Mouse (Mus musculus): ENCODE measurements around the gene Actn1. TPM values are rescaled to one million over a fixed set of nuclear protein-coding genes. Genes with fewer than 3 reads are reported as not detected.
A peak's percentile ranks its signal among the peaks of the same experiment; 100 is the strongest.

The Actn1 gene
- polyA plus RNA-seq, 1 experiment from 2014 or later, result 29.2 TPM

DNA sequence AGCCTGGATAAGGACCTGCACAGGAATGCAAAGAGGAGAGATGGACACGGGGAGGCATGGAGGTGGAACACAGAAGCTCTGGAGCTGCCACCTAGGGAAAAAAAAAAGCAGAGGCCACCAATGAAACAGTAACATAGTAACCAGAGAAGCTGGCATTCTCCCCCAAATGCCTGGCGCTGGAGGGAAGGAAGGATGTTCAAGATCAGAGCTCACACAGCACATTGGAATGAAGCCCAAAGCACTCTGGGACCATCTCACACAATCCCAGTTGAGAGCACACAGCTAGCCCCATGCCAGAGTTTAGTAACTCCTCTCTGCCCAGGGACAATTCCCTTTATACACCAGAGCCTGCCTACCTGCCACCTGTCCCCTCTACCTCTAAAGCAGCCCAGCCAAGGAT is 34.1 kb downstream of the Actn1 start:
- no peak overlapping the region for H3K4me3 ChIP-seq
- no peaks in the 10 kb centered on the region for H3K36me3 ChIP-seq
- ATAC-seq (replicated peaks; ENCODE audit: insufficient number of reproducible peaks, insufficient read depth, low FRiP score, low read depth), result no peak
- peak overlapping the region; percentile 26 for H3K27ac ChIP-seq
- peaks cover 95% of the 10 kb centered on the region for H3K4me1 ChIP-seq (replicated peaks)
- no peak overlapping the region for H3K9ac ChIP-seq
- H3K9me3 ChIP-seq (replicated peaks), result no peaks in the 10 kb centered on the region
- H3K4me2 ChIP-seq, result no peak overlapping the region
- no peaks in the 10 kb centered on the region for H3K27me3 ChIP-seq
- WGBS, result 24% methylated on average over 2 of the region's 2 CpGs

DNA sequence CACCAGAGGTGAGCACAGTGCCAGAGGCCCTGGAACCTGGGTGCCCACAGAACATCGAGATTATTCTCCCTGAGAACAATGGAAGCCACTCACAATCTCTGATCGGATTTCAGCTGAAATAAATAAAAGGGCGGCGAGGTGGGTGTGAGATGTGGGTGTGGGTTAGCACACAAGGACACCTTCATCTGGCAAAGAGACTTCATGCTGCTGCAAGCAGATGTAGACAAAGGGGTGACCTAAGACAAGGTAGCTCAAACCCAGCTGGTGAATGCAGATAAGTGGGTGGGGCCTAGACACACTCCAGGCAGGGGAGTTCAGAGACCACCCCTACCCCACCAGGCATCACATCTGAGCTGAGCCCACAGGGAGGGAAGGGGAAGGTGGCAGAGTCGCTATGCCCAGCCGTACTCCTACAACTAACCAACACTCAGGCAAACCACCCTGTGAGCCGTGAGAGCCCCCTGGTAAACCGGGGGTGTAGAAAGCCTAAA is 35.9 kb downstream of the Actn1 start:
- no peak overlapping the region for H3K4me3 ChIP-seq
- peaks cover 93% of the 10 kb centered on the region for H3K4me1 ChIP-seq (replicated peaks)
- ATAC-seq (replicated peaks; ENCODE audit: insufficient number of reproducible peaks, insufficient read depth, low FRiP score, low read depth), result no peak
- no peaks in the 10 kb centered on the region for H3K27me3 ChIP-seq
- H3K4me2 ChIP-seq, result no peak overlapping the region
- 41% methylated on average over 8 of the region's 8 CpGs for WGBS
- no peaks in the 10 kb centered on the region for H3K9me3 ChIP-seq (replicated peaks)
- H3K27ac ChIP-seq, result peak overlapping the region; percentile 3; the same call in 1 of the 2 replicates
- H3K9ac ChIP-seq, result no peak overlapping the region
- no peaks in the 10 kb centered on the region for H3K36me3 ChIP-seq

DNA sequence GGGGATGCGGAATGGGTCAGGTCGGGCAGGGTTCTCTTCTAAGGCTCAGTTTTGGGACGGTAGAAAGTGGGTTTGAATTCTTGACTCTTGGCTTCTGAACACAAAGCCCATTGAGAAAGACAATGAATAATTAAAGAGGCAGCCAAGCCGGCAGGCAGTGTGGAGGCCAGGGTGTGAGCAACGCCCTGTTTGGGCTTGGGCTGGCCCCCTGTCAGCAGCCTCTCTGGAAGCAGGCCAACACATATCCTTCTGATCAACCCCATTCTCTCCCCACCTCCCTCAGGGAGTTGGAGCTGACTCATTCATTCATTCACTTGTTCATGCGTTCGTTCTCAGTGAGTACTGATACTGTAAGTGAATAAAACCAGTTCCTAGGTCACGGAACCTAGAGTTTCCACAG is 36.7 kb downstream of the Actn1 start:
- Histone ChIP-seq H3K9me3 (replicated peaks) (no peaks in the 10 kb centered on the region), H3K9ac (no peak overlapping the region), H3K27me3 (no peaks in the 10 kb centered on the region), H3K36me3 (no peaks in the 10 kb centered on the region), H3K4me2 (no peak overlapping the region), H3K4me1 (replicated peaks) (peaks cover 93% of the 10 kb centered on the region), H3K4me3 (no peak overlapping the region), H3K27ac (peak overlapping the region; percentile 8)
- ATAC-seq (replicated peaks; ENCODE audit: insufficient number of reproducible peaks, insufficient read depth, low FRiP score, low read depth), result peak; percentile 40; the same call in 1 of the 2 replicates
- WGBS, result 30% methylated on average over 8 of the region's 8 CpGs

DNA sequence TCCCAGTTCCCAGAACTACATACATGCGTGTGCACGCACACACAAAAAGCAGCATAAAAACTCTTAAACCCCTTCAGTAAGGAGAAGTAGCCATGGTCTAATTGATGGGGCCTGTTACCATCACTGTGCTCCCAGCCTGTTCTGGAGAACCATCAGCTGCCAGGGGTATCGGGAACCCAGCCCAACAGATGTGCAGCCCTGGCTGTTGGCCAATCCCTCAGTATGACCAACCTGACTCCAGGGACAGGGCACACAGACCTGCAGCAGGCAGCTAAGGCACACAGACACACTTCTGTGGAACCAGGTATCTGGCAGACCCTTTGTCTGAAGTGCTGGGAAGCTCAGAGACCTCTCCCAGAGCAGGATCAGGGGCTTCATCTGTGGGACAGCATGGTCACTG is 37.7 kb downstream of the Actn1 start:
- no peak overlapping the region for H3K4me2 ChIP-seq
- H3K27ac ChIP-seq, result 0 out of 2 replicates have a peak overlapping the region, but pooled peaks have one; percentile 8
- no peak overlapping the region for H3K9ac ChIP-seq
- WGBS, result 75% methylated on average over 3 of the region's 3 CpGs
- H3K9me3 ChIP-seq (replicated peaks), result no peaks in the 10 kb centered on the region
- H3K27me3 ChIP-seq, result no peaks in the 10 kb centered on the region
- H3K36me3 ChIP-seq, result no peaks in the 10 kb centered on the region
- no peak for ATAC-seq (replicated peaks; ENCODE audit: insufficient number of reproducible peaks, insufficient read depth, low FRiP score, low read depth)
- H3K4me1 ChIP-seq (replicated peaks), result peaks cover 92% of the 10 kb centered on the region
- H3K4me3 ChIP-seq, result no peak overlapping the region

DNA sequence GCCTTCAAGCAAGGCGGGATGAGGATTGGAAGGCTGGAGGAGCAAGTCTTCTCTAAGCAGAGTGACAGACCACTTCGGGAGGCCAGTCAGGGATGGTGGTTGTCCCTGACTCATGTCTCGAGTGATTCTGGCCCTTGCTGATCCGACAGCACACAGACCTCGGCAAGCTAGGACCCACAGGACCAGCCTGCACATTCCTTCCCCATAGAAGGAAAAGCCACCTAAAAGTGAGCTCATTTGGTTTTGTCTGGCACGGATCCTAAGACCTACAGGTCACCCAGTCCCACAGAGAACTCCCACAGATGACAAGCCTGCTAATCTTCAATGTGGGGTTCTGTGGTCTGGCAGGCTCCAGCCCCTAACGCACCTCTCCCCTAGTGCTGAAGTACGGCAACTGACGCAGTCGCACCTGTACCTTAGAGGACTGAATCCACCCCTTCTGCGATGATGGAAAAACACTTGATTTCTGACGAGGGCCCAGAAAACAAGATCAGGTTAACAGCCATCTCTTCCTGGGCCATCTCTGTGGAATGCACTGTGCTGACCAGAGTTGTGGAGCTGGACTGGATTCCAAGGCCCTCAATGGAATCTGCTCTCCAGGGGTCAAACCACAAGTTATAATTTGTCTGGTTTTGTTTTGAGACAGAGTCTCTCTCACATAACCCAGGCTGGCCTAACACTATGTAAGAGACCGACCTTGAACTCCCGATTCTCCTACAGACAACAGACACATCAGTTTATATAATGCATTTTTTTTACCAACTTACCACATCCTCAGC is 39.7 kb downstream of the Actn1 start:
- no peak overlapping the region for H3K4me3 ChIP-seq
- ATAC-seq (replicated peaks; ENCODE audit: insufficient number of reproducible peaks, insufficient read depth, low FRiP score, low read depth), result no peak
- peak overlapping the region; percentile 38; the same call in 1 of the 2 replicates for H3K9ac ChIP-seq
- H3K9me3 ChIP-seq (replicated peaks), result no peaks in the 10 kb centered on the region
- no peaks in the 10 kb centered on the region for H3K36me3 ChIP-seq
- H3K4me2 ChIP-seq, result no peak overlapping the region
- peaks cover 92% of the 10 kb centered on the region for H3K4me1 ChIP-seq (replicated peaks)
- H3K27ac ChIP-seq, result peak overlapping the region; percentile 67
- WGBS, result 48% methylated on average over 14 of the region's 14 CpGs
- no peaks in the 10 kb centered on the region for H3K27me3 ChIP-seq

DNA sequence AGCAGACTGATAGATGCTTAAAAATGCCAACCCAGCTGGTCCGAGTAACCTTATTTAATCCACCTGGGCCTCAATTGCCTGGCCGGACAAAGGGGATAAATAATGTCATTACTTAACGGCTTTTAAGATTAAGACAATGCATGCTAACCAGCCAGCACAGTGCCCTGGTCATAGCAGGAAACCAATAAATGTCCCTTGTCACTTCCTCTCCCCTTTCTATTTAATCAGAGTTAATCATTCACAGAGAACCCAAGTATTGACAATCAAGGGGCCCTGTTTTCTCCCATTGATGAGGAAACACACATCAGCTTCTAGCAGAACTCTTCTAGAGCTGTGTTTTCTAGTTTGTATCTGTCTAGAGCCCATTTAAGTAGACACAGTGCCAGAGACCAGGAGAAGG is 41.4 kb downstream of the Actn1 start:
- Histone ChIP-seq H3K4me1 (replicated peaks) (peaks cover 89% of the 10 kb centered on the region), H3K4me2 (no peak overlapping the region), H3K27ac (peak overlapping the region; percentile 92), H3K9me3 (replicated peaks) (no peaks in the 10 kb centered on the region), H3K36me3 (no peaks in the 10 kb centered on the region), H3K9ac (no peak overlapping the region), H3K27me3 (no peaks in the 10 kb centered on the region), H3K4me3 (no peak overlapping the region)
- ATAC-seq (replicated peaks; ENCODE audit: insufficient number of reproducible peaks, insufficient read depth, low FRiP score, low read depth), result no peak
- 73% methylated on average over 3 of the region's 3 CpGs for WGBS

DNA sequence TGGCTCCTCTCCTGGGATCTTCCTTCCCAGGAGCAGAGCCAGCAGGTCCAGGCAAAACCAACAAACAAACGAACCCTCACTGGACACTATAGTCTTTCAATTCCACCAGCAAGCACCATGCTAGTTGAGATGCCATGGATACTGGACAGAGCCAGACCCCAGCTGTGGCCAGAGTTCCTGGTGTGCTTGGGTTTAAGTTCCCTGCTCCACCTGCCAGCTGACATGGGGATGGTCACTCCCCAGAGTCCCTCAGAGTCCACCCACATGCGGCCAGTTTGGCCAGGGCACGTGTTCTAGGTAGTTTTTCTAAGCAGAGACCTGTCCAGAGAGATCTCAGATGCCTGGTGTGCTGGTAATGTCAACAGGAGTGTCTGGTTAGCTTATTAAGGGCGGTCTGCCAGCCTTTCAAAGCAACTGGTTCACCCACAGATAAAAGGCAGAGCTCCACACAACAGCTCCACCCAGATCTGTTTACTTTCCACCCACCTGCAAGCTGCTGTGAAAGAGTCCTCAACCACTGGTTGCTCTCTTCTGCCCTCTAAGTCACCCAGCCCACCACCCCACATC is 42.0 kb downstream of the Actn1 start:
- no peak for ATAC-seq (replicated peaks; ENCODE audit: insufficient number of reproducible peaks, insufficient read depth, low FRiP score, low read depth)
- peak overlapping the region; percentile 92 for H3K27ac ChIP-seq
- no peaks in the 10 kb centered on the region for H3K9me3 ChIP-seq (replicated peaks)
- H3K9ac ChIP-seq, result no peak overlapping the region
- H3K27me3 ChIP-seq, result no peaks in the 10 kb centered on the region
- no peak overlapping the region for H3K4me3 ChIP-seq
- 58% methylated on average over 4 of the region's 4 CpGs for WGBS
- H3K36me3 ChIP-seq, result no peaks in the 10 kb centered on the region
- peaks cover 89% of the 10 kb centered on the region for H3K4me1 ChIP-seq (replicated peaks)
- H3K4me2 ChIP-seq, result no peak overlapping the region

DNA sequence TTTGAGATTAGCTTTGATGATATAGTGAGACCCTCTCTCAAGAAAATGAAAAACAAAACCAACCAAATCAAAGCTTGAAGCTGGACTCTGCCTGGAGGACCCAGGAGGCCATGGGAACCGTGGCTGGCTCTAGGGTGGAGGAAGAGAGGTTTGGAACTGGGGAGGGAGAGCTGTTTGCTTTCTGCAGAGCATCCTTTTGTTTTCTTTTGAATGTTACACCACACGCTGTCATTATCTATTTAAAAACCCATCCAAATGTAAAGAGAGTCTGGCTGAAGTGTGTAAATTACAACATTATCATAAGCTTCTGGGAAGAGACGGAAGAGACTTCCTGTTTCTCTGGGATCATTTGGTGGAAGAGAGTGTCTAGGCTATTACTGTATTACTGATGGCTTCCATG is 43.1 kb downstream of the Actn1 start:
- no peak overlapping the region for H3K4me2 ChIP-seq
- peaks cover 89% of the 10 kb centered on the region for H3K4me1 ChIP-seq (replicated peaks)
- peak overlapping the region; percentile 92 for H3K27ac ChIP-seq
- no peak overlapping the region for H3K9ac ChIP-seq
- H3K27me3 ChIP-seq, result no peaks in the 10 kb centered on the region
- H3K36me3 ChIP-seq, result no peaks in the 10 kb centered on the region
- WGBS, result 62% methylated on average over 3 of the region's 3 CpGs
- H3K4me3 ChIP-seq, result no peak overlapping the region
- no peak for ATAC-seq (replicated peaks; ENCODE audit: insufficient number of reproducible peaks, insufficient read depth, low FRiP score, low read depth)
- H3K9me3 ChIP-seq (replicated peaks), result no peaks in the 10 kb centered on the region

DNA sequence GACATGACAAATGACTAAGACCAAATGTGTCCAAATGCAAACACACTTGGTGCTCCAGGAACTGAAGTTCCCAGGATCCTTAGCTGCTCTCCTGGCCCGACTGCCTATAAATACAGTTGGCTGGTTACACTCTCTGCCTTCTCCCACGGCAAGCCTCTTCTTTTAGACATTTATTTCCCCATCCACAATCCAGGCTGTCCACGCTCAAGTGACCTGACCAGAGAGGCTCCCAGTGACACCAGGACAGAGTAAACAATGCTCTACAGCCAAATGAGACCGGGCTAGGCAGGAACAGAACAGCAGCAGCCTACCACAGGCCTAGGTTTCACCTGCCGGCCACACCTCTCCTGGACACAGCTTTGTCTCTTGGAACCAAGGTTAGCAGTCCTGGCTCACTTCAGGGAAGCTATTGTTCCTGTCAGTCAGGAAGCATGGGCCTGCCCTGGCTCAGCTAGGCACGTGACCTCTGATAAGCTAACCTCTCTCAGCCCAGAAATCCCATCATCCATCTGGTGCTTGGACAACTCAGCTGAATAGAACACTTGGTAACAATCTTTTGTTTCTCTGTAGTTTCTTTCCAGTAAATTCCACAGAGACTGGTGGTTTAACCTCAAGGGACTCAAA is 43.8 kb downstream of the Actn1 start:
- WGBS, result 23% methylated on average over 6 of the region's 6 CpGs
- H3K27ac ChIP-seq, result peak overlapping the region; percentile 92
- no peaks in the 10 kb centered on the region for H3K9me3 ChIP-seq (replicated peaks)
- H3K4me1 ChIP-seq (replicated peaks), result peaks cover 90% of the 10 kb centered on the region
- no peaks in the 10 kb centered on the region for H3K27me3 ChIP-seq
- no peak overlapping the region for H3K4me2 ChIP-seq
- no peaks in the 10 kb centered on the region for H3K36me3 ChIP-seq
- H3K9ac ChIP-seq, result no peak overlapping the region
- H3K4me3 ChIP-seq, result no peak overlapping the region
- peak; percentile 68 for ATAC-seq (replicated peaks; ENCODE audit: insufficient number of reproducible peaks, insufficient read depth, low FRiP score, low read depth)

DNA sequence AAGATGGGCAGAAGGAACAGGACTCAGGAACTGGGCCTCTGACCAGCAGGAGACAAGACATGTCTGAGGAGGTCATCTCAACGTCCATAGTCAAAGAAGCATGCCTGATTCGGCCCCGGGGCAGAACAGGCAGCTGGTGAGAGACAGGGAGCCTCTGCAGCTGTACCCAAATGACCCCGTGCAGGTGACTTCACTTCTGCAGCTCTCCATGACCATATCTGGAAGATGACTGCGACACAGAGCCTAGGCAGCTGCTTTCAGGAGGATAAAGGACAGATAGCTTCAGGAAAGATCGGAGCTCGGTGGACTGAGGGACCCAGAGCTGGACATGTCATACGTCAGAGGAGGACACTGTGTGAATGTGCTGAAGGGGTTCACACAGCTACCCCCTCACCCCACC is 46.4 kb downstream of the Actn1 start:
- Histone ChIP-seq H3K4me3 (no peak overlapping the region), H3K27me3 (no peaks in the 10 kb centered on the region), H3K36me3 (no peaks in the 10 kb centered on the region), H3K9me3 (replicated peaks) (no peaks in the 10 kb centered on the region), H3K4me2 (no peak overlapping the region), H3K4me1 (replicated peaks) (peaks cover 91% of the 10 kb centered on the region), H3K27ac (peak overlapping the region; percentile 21; the same call in 1 of the 2 replicates), H3K9ac (no peak overlapping the region)
- ATAC-seq (replicated peaks; ENCODE audit: insufficient number of reproducible peaks, insufficient read depth, low FRiP score, low read depth), result no peak
- 35% methylated on average over 8 of the region's 8 CpGs for WGBS

DNA sequence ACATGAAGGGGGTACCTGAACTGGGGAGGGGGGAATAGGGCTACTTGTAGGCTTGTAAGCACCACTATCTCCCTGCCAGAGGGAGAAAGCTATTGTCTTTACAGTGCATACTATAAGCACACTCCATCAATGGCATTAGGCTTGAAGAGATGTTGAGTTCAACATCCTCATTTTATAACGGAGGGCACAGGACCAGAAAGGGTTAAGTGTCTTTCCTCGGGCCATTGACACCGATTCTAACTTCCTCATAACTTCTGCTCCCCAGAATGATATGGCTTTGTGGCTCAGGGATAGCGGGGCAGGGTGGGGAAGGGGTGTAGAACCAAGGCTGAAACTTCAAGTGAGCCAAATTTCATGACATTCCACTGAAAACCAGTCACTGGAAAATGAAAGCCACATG is 46.9 kb downstream of the Actn1 start:
- WGBS, result 29% methylated on average over 4 of the region's 4 CpGs
- H3K27ac ChIP-seq, result peak overlapping the region; percentile 21; the same call in 1 of the 2 replicates
- no peak overlapping the region for H3K4me3 ChIP-seq
- ATAC-seq (replicated peaks; ENCODE audit: insufficient number of reproducible peaks, insufficient read depth, low FRiP score, low read depth), result no peak
- peaks cover 92% of the 10 kb centered on the region for H3K4me1 ChIP-seq (replicated peaks)
- H3K36me3 ChIP-seq, result no peaks in the 10 kb centered on the region
- no peak overlapping the region for H3K4me2 ChIP-seq
- H3K9ac ChIP-seq, result no peak overlapping the region
- no peaks in the 10 kb centered on the region for H3K9me3 ChIP-seq (replicated peaks)
- H3K27me3 ChIP-seq, result no peaks in the 10 kb centered on the region
